Comparison of ENCODE assay signal across 8 mouse cellular contexts in the genomic region with DNA sequence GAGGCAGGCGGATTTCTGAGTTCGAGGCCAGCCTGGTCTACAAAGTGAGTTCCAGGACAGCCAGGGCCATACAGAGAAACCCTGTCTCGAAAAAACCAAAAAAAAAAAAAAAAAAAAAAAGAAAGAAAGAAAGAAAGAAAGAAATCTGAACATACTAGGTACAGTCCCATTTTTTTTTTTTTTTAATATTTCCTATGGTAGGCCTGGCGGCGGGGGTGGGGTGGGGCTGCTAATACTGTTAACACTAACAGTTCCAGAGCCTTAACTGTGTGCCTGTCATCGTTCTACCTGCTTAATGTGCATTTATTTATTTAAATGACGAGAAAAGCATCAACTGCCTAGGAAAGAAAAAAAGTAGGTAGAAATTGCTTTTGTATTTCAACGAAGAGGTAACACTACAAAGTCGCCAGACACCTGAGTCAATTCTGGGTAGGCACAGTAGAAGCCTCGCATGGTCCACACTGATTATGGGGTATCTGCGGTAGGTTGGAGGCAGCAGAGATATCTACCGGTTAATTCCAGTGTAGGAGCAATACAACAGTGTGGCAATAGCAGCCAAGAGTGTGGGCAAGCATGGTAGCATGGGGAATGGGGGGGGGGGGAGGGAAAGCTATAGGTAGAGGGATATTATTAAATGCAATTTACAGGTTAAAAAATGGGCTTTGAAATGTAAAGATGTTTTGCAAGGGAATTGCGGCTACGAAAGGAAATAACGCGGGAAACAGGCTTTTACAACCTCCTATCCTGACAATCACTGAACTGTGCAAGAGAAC. TPM values are rescaled to one million over a fixed set of nuclear protein-coding genes. Genes with fewer than 3 reads are reported as not detected.
DNase-seq lines count a peak whose midpoint lies in the region; ATAC-seq and TF ChIP-seq lines count a peak whose summit lies in the region.

No protein-coding gene starts in this region.

- no peaks in the 10 kb centered on the region for H3K9me3 ChIP-seq in heart, embryonic 12.5 days (replicated peaks)
- H3K9me3 ChIP-seq in MEL (replicated peaks; ENCODE audit: insufficient read depth, low read length), result no peaks in the 10 kb centered on the region
- no peaks in the 10 kb centered on the region for H3K9me3 ChIP-seq in forebrain, embryonic 13.5 days (replicated peaks)
- H3K9me3 ChIP-seq in liver, embryonic 13.5 days (replicated peaks), result no peaks in the 10 kb centered on the region

- peak overlapping the region; percentile 71 for H3K9ac ChIP-seq in heart, embryonic 12.5 days
- H3K9ac ChIP-seq in MEL (ENCODE audit: control insufficient read depth, low read depth, low read length, poor library complexity, severe bottlenecking), result peak overlapping the region; percentile 84
- H3K9ac ChIP-seq in forebrain, embryonic 13.5 days, result peak overlapping the region; percentile 74
- H3K9ac ChIP-seq in liver, embryonic 13.5 days, result peak overlapping the region; percentile 79

- intact Hi-C loops in heart, postnatal 14 days (cut with DNase I), result no loop called here
- intact Hi-C loops in gastrocnemius, postnatal 14 days (cut with DNase I; ENCODE audit: low total_unique reads), result no loop called here

- TF ChIP-seq RAD21 in MEL (IDR thresholded peaks at IDR 0.05; ENCODE audit: low read depth, low read length), result no peak

- TF ChIP-seq CTCF in MEL (IDR thresholded peaks at IDR 0.05 in 2 of 3, conservative IDR thresholded peaks at IDR 0.05 in 1 of 3; ENCODE audit: control insufficient read depth in 1 of 3, insufficient read depth in 1 of 3, low read depth in 2 of 3, low read length in 3 of 3, poor library complexity in 1 of 3, severe bottlenecking in 1 of 3), result no peak

- peak overlapping the region; percentile 82 for H3K4me2 ChIP-seq in heart, embryonic 12.5 days
- H3K4me2 ChIP-seq in forebrain, embryonic 13.5 days, result peak overlapping the region; percentile 68
- peak overlapping the region; percentile 80 for H3K4me2 ChIP-seq in liver, embryonic 13.5 days

- H3K27ac ChIP-seq in heart, embryonic 12.5 days (ENCODE audit: poor library complexity, severe bottlenecking), result peak overlapping the region; percentile 92
- H3K27ac ChIP-seq in MEL (ENCODE audit: control insufficient read depth, low read depth, low read length), result peak overlapping the region; percentile 98
- peak overlapping the region; percentile 91 for H3K27ac ChIP-seq in forebrain, embryonic 13.5 days
- H3K27ac ChIP-seq in liver, embryonic 13.5 days, result peak overlapping the region; percentile 93

- 43% methylated on average over 16 of the region's 16 CpGs for WGBS in heart, embryonic 12.5 days
- 49% methylated on average over 16 of the region's 16 CpGs for WGBS in forebrain, embryonic 13.5 days
- 16% methylated on average over 16 of the region's 16 CpGs for WGBS in liver, embryonic 13.5 days (ENCODE audit: insufficient replicate concordance)

- ATAC-seq in heart, embryonic 12.5 days (ENCODE audit: insufficient number of reproducible peaks, low FRiP score), result no peak
- peak; percentile 47 for ATAC-seq in forebrain, embryonic 13.5 days
- ATAC-seq in liver, embryonic 13.5 days (ENCODE audit: low read depth), result peak; percentile 81
- ATAC-seq in frontal cortex, adult (ENCODE audit: low TSS enrichment), result no peak

- peaks cover 16% of the 10 kb centered on the region for H3K4me1 ChIP-seq in heart, embryonic 12.5 days (replicated peaks)
- no peaks in the 10 kb centered on the region for H3K4me1 ChIP-seq in MEL (ENCODE audit: control insufficient read depth in 1 of 2, insufficient read depth in 2 of 2, low read length in 2 of 2)
- H3K4me1 ChIP-seq in forebrain, embryonic 13.5 days, result peaks cover 7% of the 10 kb centered on the region
- H3K4me1 ChIP-seq in liver, embryonic 13.5 days (replicated peaks), result peaks cover 33% of the 10 kb centered on the region

- DNase-seq in heart, postnatal 14 days, result no peak
- peak; percentile 71 for DNase-seq in MEL (ENCODE audit: low read depth, low spot score)
- peak; percentile 55 for DNase-seq in liver, embryonic 13.5 days
- no peak for DNase-seq in gastrocnemius, postnatal 14 days
- DNase-seq in thymus, adult 18-20 months, result no peak

- H3K4me3 ChIP-seq in heart, embryonic 12.5 days, result peak overlapping the region; percentile 69
- H3K4me3 ChIP-seq in MEL (ENCODE audit: control insufficient read depth in 1 of 2, insufficient read depth in 1 of 2, low read depth in 2 of 2, low read length in 2 of 2), result peak overlapping the region; percentile 68 to 70
- peak overlapping the region; percentile 61 for H3K4me3 ChIP-seq in forebrain, embryonic 13.5 days
- peak overlapping the region; percentile 74 for H3K4me3 ChIP-seq in liver, embryonic 13.5 days (replicated peaks)

- peaks cover 1% of the 10 kb centered on the region; the same call in 1 of the 2 replicates for H3K79me2 ChIP-seq in MEL (ENCODE audit: control insufficient read depth, insufficient read depth, low read length, poor library complexity)

- no peak for TF ChIP-seq POLR2A in MEL (IDR thresholded peaks at IDR 0.05; ENCODE audit: control insufficient read depth in 1 of 2, insufficient read depth in 1 of 2, low read depth in 1 of 2, low read length in 2 of 2, poor library complexity in 1 of 2)

- peak in 1 of 2 experiments; percentile 62; a peak in 2 of 4 replicates for TF ChIP-seq EP300 in MEL (IDR thresholded peaks at IDR 0.05; ENCODE audit: low read depth in 1 of 2, low read length in 2 of 2)

- peaks cover 20% of the 10 kb centered on the region for H3K36me3 ChIP-seq in heart, embryonic 12.5 days
- peaks cover 3 to 4% of the 10 kb centered on the region in 2 experiments; a peak in 2 of 4 replicates for H3K36me3 ChIP-seq in MEL (ENCODE audit: control insufficient read depth in 1 of 2, insufficient read depth in 2 of 2, low read length in 2 of 2)
- peaks cover 15% of the 10 kb centered on the region for H3K36me3 ChIP-seq in forebrain, embryonic 13.5 days (ENCODE audit: poor library complexity, severe bottlenecking)
- H3K36me3 ChIP-seq in liver, embryonic 13.5 days, result peaks cover 17% of the 10 kb centered on the region

- no peaks in the 10 kb centered on the region for H3K27me3 ChIP-seq in heart, embryonic 12.5 days (replicated peaks)
- H3K27me3 ChIP-seq in MEL (ENCODE audit: control insufficient read depth in 1 of 2, insufficient read depth in 2 of 2, low read length in 2 of 2), result no peaks in the 10 kb centered on the region
- H3K27me3 ChIP-seq in forebrain, embryonic 13.5 days, result no peaks in the 10 kb centered on the region
- H3K27me3 ChIP-seq in liver, embryonic 13.5 days, result no peaks in the 10 kb centered on the region

TF ChIP-seq in MEL, 35 proteins besides CTCF, POLR2A, EP300 and RAD21 (continues in another document):
- TF ChIP-seq E2F4 (IDR thresholded peaks at IDR 0.05; ENCODE audit: borderline replicate concordance, low read depth, low read length) (no peak), SIN3A (IDR thresholded peaks at IDR 0.05; ENCODE audit: low read length) (no peak)

RNA-seq across cellular contexts. Expression of a gene that starts 1.0 kb away (rescaled TPM):
- 28.4 and 29.1 TPM in 2 replicates for polyA plus RNA-seq in heart, embryonic 12.5 days (2016; fragmentation: Nextera tagmentation; extraction: Ambion mirVana)
- 10 to 100 TPM; 22.3 to 23.2 TPM for total RNA-seq in heart, postnatal 14 days (2021)
- 16.6 and 17.8 TPM in 2 replicates for total RNA-seq in MEL (2012; rRNA removed)
- polyA plus RNA-seq in MEL (2012; ENCODE audit: insufficient read depth in 1 of 2, insufficient read length in 2 of 2, low read depth in 1 of 2, low replicate concordance in 2 of 2, missing spikeins in 1 of 2), result 10 to 100 TPM in 1 of 2 experiments, not detected in 1; 44.8 TPM
- polyA plus RNA-seq in forebrain, embryonic 13.5 days (2015; fragmentation: Nextera tagmentation; extraction: Ambion mirVana), result 35.2 and 38.1 TPM in 2 replicates
- polyA plus RNA-seq in liver, embryonic 13.5 days (2015; fragmentation: Nextera tagmentation; extraction: Ambion mirVana), result 13.4 and 16.1 TPM in 2 replicates
- total RNA-seq in gastrocnemius, postnatal 14 days (2021), result 10 to 100 TPM; 18.1 to 19.9 TPM

RNA-seq across cellular contexts. Expression of a gene that starts 14.8 kb away (rescaled TPM):
- 295 and 296 TPM in 2 replicates for polyA plus RNA-seq in heart, embryonic 12.5 days (2016; fragmentation: Nextera tagmentation; extraction: Ambion mirVana)
- 100 to 1,000 TPM; 259 to 278 TPM for total RNA-seq in heart, postnatal 14 days (2021)
- total RNA-seq in MEL (2012; rRNA removed), result 332 and 333 TPM in 2 replicates
- polyA plus RNA-seq in MEL (2012; ENCODE audit: insufficient read depth in 1 of 2, insufficient read length in 2 of 2, low read depth in 1 of 2, low replicate concordance in 2 of 2, missing spikeins in 1 of 2), result 100 to 1,000 TPM; 426 to 934 TPM
- 454 and 497 TPM in 2 replicates for polyA plus RNA-seq in forebrain, embryonic 13.5 days (2015; fragmentation: Nextera tagmentation; extraction: Ambion mirVana)
- polyA plus RNA-seq in liver, embryonic 13.5 days (2015; fragmentation: Nextera tagmentation; extraction: Ambion mirVana), result 273 and 316 TPM in 2 replicates
- 10 to 100 TPM; 80.7 to 92.8 TPM for total RNA-seq in gastrocnemius, postnatal 14 days (2021)

RNA-seq across cellular contexts. Expression of a gene that starts 24.6 kb away (rescaled TPM):
- 1.6 and 2.5 TPM in 2 replicates for polyA plus RNA-seq in heart, embryonic 12.5 days (2016; fragmentation: Nextera tagmentation; extraction: Ambion mirVana)
- 1 to 10 TPM; 2.5 to 3.5 TPM for total RNA-seq in heart, postnatal 14 days (2021)
- total RNA-seq in MEL (2012; rRNA removed), result 0.04 TPM in 1 of 2 replicates, not detected in the other
- polyA plus RNA-seq in MEL (2012; ENCODE audit: insufficient read depth in 1 of 2, insufficient read length in 2 of 2, low read depth in 1 of 2, low replicate concordance in 2 of 2, missing spikeins in 1 of 2), result under 1 TPM in 1 of 2 experiments, not detected in 1; 0.86 TPM
- 3.8 and 5.2 TPM in 2 replicates for polyA plus RNA-seq in forebrain, embryonic 13.5 days (2015; fragmentation: Nextera tagmentation; extraction: Ambion mirVana)
- 1.4 and 1.6 TPM in 2 replicates for polyA plus RNA-seq in liver, embryonic 13.5 days (2015; fragmentation: Nextera tagmentation; extraction: Ambion mirVana)
- total RNA-seq in gastrocnemius, postnatal 14 days (2021), result 1 to 10 TPM; 3.0 to 3.4 TPM

RNA-seq across cellular contexts. Expression of a gene that starts 48.4 kb away (rescaled TPM):
- not detected in 2 replicates for polyA plus RNA-seq in heart, embryonic 12.5 days (2016; fragmentation: Nextera tagmentation; extraction: Ambion mirVana)
- total RNA-seq in heart, postnatal 14 days (2021), result not detected
- total RNA-seq in MEL (2012; rRNA removed), result not detected in 2 replicates
- polyA plus RNA-seq in MEL (2012; ENCODE audit: insufficient read depth in 1 of 2, insufficient read length in 2 of 2, low read depth in 1 of 2, low replicate concordance in 2 of 2, missing spikeins in 1 of 2), result not detected
- polyA plus RNA-seq in forebrain, embryonic 13.5 days (2015; fragmentation: Nextera tagmentation; extraction: Ambion mirVana), result not detected in 2 replicates
- polyA plus RNA-seq in liver, embryonic 13.5 days (2015; fragmentation: Nextera tagmentation; extraction: Ambion mirVana), result not detected in 2 replicates
- not detected for total RNA-seq in gastrocnemius, postnatal 14 days (2021)

RNA-seq across cellular contexts. Expression of a gene that starts 48.4 kb away (rescaled TPM):
- polyA plus RNA-seq in heart, embryonic 12.5 days (2016; fragmentation: Nextera tagmentation; extraction: Ambion mirVana), result 0.19 and 0.21 TPM in 2 replicates
- not detected for total RNA-seq in heart, postnatal 14 days (2021)
- not detected in 2 replicates for total RNA-seq in MEL (2012; rRNA removed)
- polyA plus RNA-seq in MEL (2012; ENCODE audit: insufficient read depth in 1 of 2, insufficient read length in 2 of 2, low read depth in 1 of 2, low replicate concordance in 2 of 2, missing spikeins in 1 of 2), result under 1 TPM in 1 of 2 experiments, not detected in 1; 0.07 TPM
- polyA plus RNA-seq in forebrain, embryonic 13.5 days (2015; fragmentation: Nextera tagmentation; extraction: Ambion mirVana), result 1.0 and 1.2 TPM in 2 replicates
- not detected in 2 replicates for polyA plus RNA-seq in liver, embryonic 13.5 days (2015; fragmentation: Nextera tagmentation; extraction: Ambion mirVana)
- not detected for total RNA-seq in gastrocnemius, postnatal 14 days (2021)

Comparison
In these comparisons a context has a peak if more than half of its experiments do, and no peak if none do; other contexts are left out.
1. ATAC-seq: peak in forebrain, embryonic 13.5 days (single experiment) and liver, embryonic 13.5 days (single experiment); none in heart, embryonic 12.5 days (single experiment) and frontal cortex, adult (single experiment).
2. DNase-seq: peak in MEL (single experiment) and liver, embryonic 13.5 days (single experiment); none in heart, postnatal 14 days (0 of 2), gastrocnemius, postnatal 14 days (single experiment) and thymus, adult 18-20 months (0 of 2).
3. Peak in every context shown above with its lines, with median percentiles within 50 percentile points of each other: H3K27ac ChIP-seq, H3K4me2 ChIP-seq, H3K4me3 ChIP-seq and H3K9ac ChIP-seq.